Mouse (Mus musculus): ENCODE measurements at regions not wholly inside any gene's neighbourhood (a gene's known extent, or its start where the extent isn't known, plus 50 kb on each side); places are given as distances from the start of the nearest gene placed in this dataset.
A peak's percentile ranks its signal among the peaks of the same experiment; 100 is the strongest.

- DNase-seq, result no peak
Measured at GRCm38 (mm10) chr10:96956449-96956834, 339.6 kb downstream of the Btg1 start.

DNA sequence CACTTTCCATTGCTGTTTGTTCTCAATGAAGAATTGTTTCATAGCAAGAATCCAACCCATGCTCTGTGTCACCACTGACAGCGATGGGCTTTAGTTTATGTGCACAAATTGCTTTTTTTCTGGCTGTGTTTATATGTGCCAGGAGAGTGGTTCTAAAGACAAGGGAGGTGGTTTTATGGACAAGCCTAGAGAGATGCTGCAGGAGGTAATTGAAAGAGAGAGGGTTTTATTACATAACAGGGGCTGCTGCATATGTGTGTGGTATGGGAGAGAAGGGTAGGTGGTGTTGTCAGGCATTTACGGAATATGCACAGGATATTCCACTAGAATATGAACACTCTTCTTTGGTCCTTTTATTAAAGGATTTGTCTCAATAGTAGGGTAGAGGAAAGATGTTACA, 340.2 kb downstream of the Btg1 start:
- DNase-seq, result no peak

GRCm38 (mm10) chr10:96969825-96970224, 353.0 kb downstream of the Btg1 start:
- no peak for DNase-seq

GRCm38 (mm10) chr10:96970737-96971136, 353.9 kb downstream of the Btg1 start:
- DNase-seq, result no peak

DNA sequence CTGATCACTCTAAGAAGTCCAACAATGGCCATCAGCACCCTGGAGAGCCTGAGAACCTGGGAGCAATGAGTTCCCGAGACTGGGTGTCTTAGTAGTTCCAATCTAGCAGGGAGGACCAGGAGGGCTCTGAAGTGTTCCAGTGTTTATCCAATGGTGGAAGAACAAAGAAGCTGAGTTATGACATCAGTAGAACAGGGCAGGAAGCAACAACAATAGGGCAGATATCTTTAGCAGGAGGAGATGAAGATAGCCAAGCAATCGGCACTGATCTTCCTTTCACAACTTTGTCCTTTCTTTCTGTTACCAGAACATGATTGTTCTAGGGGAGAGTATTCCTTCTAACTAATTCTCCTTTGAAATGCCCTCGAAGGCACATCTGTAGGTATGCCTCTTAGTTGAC, 355.0 kb downstream of the Btg1 start:
- DNase-seq, result no peak

GRCm38 (mm10) chr10:96974326-96974977, 357.6 kb downstream of the Btg1 start:
- no peak for DNase-seq

DNA sequence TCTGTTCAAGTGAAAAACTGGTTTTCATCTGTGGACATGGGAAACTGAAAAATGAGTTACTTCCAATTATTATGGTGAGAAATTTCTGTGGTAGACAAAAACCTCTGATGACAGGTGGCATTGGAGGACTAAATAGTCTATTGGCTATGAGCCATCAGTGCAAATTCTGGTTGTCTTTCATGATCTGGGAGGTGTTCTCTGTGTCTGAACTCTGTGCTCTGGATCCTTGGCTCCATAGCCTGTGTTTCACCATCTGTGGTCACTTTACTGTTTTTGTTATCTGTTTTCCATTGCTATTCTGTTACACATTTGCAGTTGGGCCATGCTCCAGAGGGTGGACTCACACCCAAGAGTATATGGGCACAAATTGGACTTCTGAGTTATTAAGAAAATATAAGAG, 359.9 kb downstream of the Btg1 start:
- no peak for DNase-seq

DNA sequence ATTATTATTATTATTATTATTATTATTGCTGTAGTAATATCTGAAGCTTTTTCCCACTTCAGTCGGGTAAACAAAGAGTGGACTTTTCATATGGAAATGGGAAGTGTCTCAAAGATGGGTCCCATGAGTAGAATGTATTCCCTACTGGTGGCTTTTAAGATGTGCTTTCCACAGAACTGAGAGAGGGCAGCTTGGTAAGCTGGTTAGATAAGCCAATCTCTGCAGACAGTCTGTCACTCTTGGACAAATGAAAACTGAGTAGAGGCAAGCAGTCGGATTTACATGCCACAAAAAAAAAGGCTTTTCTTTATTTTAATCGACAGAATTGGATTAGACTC, 363.7 kb downstream of the Btg1 start:
- DNase-seq, result no peak

DNA sequence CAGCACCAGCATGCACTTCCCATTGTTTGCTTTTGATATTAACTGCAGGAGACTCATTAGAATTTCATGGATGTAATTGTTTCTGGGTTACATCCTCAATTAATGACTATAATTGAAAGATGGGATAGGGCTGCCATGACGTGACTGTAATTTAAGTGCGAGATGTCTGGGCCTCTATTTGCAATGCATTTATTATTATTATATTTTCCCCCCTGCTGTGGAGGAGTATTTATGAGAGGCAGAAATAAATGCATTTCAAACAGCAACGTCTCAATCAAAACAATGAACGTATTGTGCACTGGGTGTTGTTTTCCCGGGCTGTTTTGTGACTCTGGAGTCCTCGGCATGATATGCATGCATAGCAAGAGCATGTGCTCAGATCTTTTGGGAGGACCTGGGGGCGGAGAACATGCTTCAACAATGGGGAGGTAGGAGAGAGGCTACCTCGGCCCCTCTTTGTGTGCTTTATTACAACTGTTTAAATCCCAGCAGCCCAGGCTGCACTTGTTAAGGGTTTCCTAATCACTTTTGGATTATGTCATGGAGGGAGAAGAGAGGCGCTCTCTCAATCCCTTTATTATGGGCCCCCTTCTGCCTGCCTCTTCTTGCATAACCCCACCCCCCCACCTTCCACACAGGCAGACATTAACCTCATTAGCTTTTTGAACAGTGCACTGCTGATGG, 364.2 kb downstream of the Btg1 start:
- DNase-seq, result no peak

GRCm38 (mm10) chr10:96981516-96981869, 364.7 kb downstream of the Btg1 start:
- DNase-seq, result no peak

DNA sequence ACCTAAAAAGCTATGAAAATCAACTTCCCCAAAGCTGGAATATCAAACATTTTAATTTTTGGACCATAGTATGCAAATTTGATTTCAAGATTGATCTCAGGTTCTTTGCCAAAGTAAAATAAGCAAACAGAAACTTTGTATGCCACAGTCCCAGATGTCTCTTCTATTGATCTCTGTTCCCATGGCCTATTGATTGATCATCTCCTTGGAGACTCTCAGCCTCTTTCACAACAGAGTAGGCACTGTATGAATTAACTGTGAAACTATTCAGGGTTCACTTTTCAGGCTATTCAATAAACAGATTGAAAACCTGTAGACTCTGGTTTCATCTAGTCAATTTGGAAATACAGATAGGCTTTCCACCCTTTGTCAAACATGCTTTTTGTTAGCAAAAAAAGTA, 384.1 kb downstream of the Btg1 start:
- no peak for DNase-seq

- DNase-seq, result no peak
Measured at GRCm38 (mm10) chr10:97008873-97009272, 392.1 kb downstream of the Btg1 start.

DNA sequence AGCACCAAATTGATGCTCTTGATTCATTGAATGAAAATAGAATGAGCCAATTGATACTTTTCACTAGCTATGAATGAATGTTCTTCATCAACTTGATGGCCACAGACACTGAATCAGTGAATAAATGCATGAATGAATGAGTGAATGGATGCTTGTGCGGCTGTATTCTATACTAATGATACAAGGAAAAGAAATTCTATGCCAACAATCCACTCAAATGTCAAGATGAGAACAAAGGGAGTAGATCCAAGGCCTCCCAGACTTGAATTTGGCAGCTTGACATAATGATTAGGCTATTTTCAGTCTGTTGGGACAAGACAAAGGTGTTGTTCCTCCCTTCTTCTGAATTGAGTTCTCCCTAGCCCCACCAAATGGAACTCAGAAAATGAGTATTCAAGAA, 393.1 kb downstream of the Btg1 start:
- no peak for DNase-seq

DNA sequence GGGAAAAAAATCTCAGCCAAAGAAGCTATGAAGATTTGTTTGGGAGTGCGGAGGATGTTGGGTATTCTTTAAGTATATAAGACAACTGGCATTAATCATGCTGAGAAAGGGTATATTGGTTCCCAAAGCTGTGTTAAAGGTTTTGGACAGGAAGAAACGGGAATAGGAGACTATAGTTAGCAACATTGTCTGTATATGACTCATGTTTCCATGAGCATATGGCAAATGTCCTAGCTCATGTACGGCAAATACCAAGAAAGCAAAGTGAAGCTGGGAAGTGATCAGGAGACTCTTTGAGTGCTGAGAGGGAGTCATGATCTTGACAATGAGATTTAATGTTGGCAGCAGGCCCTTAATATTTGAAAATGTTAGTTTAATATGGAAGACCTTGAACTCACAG, 401.8 kb downstream of the Btg1 start:
- DNase-seq, result no peak

GRCm38 (mm10) chr10:97028776-97029175, 412.0 kb downstream of the Btg1 start:
- DNase-seq, result no peak

DNA sequence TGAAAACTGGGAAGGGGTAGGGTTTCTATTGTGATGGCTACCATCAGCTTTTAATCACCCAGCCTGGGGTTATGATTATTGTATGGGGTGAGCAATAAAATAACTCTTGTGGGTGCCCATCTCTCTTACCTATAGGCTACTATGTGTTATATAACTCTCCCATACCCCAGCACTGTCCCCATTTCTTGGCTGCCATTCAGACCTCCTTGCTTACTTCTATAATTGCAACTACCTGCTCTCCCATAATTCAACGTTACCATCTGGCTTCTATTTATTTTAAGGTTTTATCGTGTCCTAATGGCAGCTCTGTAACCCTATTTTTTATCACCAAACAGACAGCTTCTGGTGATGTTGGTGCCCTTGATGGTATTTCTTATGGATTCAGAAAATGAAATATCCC, 414.2 kb downstream of the Btg1 start:
- no peak for DNase-seq

GRCm38 (mm10) chr10:97035371-97035786, 418.6 kb downstream of the Btg1 start:
- DNase-seq, result peak; percentile 3

DNA sequence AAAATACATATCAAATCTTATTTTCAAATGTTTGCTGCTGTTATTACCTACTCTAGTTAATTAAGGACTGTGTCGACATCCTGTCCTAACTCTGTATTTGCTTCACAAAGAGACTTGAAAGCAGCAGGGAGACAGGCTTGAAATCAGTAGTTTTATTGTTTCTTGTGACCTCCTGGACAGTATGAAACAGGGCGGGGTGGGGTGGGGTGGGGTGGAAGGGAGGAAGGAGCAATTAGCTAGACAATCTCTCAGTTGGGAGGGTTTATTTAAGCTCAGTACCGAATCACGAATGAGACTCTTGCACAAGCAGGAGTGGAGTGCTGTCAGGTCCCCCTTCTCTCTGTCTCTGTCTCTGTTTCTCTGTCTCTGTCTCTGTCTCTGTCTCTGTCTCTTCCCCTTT, 421.2 kb downstream of the Btg1 start:
- no peak for DNase-seq

GRCm38 (mm10) chr10:97047566-97047965, 430.8 kb downstream of the Btg1 start:
- DNase-seq, result no peak

DNA sequence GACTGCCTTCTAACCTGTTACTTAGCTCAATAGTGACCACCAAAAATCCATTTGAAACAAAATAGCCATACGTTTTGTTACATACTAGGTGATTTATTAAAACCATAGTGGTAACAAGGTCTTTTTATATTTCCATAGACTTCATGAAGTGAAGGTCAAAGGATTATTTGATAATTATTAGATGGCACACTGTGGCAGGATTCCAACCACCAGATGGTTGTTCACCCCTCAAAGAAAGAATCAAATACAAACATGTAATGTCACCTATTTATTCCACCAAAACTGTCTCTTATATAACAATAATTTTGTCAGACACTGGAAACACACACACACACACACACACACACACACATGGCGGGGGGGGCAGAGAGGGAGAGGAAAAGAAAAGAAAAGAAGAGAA, 431.2 kb downstream of the Btg1 start:
- no peak for DNase-seq

- DNase-seq, result no peak
Measured at GRCm38 (mm10) chr10:97054472-97054871, 424.9 kb upstream of the Dcn start.

- DNase-seq, result no peak
Measured at GRCm38 (mm10) chr10:97061961-97062360, 417.4 kb upstream of the Dcn start.

- DNase-seq, result no peak
Measured at GRCm38 (mm10) chr10:97064546-97064945, 414.9 kb upstream of the Dcn start.

DNA sequence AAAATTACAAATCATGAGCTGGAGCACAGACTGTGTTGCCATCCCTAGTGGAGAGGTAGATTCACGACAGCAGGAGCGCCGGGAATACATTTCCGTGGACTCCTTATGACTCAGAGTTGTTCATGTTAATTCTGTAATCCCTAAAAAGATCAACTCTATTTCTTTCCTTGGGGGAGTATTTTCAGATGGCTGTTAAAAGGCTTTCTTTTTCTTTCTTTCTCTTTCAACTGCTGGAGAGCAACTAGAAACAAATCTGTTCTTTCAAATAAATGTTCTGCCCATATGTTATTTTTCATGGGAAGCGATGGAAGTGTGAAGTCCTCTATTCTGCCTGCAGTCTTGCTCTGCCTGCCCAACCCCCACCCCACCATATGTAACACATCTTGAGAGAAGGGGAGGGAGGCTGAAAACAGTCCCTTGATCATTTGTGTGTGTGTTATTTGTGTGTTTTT, 401.4 kb upstream of the Dcn start:
- no peak for DNase-seq

DNA sequence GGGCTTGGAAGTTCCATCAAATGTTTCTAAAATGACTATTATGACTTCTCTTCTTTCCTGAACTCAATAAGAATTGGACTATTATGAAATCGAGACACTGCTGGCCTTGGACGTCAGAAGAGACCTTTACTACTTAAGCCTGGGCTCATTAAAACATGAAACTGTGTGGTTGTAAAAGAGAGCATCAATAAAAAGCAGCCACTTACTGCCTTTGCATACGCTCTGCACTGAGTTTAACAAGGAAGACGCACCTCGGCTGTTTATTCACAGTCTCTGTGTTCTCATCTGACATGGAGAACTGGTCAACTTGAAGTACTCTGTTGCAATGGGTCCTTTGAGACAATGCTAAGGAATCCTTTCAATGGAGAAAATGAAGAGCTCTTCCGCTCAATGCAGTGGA, 399.8 kb upstream of the Dcn start:
- no peak for DNase-seq

All from liver (tissue).